Mouse (Mus musculus) heart, postnatal 0 days (tissue): Measurements from ENCODE around the gene Trio.

Source experiments
- CTCF ChIP-seq: IDR thresholded peaks from 2 replicates; pipeline ENCODE4 v1.5.1; 2016; ENCODE audit warnings: antibody characterized with exemption, control low read depth, low read depth
- EP300 ChIP-seq: IDR thresholded peaks from 2 replicates; pipeline ENCODE4 v1.6.1; 2016; ENCODE audit warnings: antibody characterized with exemption, low read depth

DNA sequence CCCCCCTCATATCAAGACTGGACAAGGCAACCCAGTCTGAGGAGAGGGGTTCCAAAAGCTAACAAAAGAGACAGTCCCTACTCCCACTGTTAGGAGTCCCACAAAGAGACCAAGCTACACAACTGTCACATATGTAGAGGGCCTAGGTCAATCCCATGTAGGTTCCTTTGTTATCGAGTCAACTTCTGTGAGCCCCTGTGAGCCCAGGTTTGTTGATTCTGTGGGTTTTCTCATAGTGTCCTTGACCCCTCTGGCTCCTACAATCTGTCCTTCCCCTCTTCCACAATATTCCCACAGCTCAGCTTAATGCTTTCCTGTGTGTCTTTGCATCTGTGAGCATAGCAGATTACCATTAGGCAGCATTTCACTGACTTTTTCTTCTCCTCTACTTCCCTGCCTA is 28.5 kb upstream of the Trio start:
- TF ChIP-seq CTCF (no peak), EP300 (no peak)
